In the genomic region with DNA sequence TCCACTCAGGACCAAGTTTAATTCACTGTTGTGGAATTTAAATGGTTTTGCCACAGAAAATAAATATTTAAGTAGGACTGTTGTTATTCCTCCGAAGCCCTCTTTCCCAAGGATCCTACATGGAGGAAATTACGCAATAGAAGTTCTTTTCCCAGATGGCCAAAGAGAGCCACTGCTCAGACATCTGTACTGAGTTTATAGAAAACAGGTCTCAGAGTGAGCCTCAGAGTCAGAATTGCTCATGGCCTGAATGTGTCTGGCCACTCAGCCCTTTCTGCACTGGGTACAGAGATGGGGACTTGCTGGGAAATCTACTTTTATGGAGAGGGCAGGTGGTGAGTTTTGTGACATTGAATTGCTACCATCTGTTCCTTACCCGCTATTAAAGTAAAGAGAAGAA, we compare ENCODE assay signal across 15 mouse cellular contexts.
DNase-seq lines count a peak whose midpoint lies in the region; ATAC-seq lines count a peak whose summit lies in the region.
"Had no signal": no experiment of that assay in that cellular context is flagged by ENCODE, and none has a peak within 500 bp of the region (broad histone marks: within the 10 kb centered on the region; RNA-seq: fewer than 3 reads in every experiment).

No protein-coding gene starts in this region.

- 68% methylated on average over 3 of the region's 3 CpGs for WGBS in lung, embryonic 16.5 days
- 93% methylated on average over 3 of the region's 3 CpGs for WGBS in forebrain, embryonic 14.5 days

- H3K9me3 ChIP-seq in lung, embryonic 16.5 days (ENCODE audit: control insufficient read depth, low read length), result no peaks in the 10 kb centered on the region
- H3K9me3 ChIP-seq in forebrain, embryonic 14.5 days (replicated peaks; ENCODE audit: control insufficient read depth, low read length), result no peaks in the 10 kb centered on the region
- H3K9me3 ChIP-seq: embryonic facial prominence, embryonic 13.5 days; midbrain, embryonic 15.5 days; stomach, embryonic 15.5 days had no signal

- no peaks in the 10 kb centered on the region for H3K36me3 ChIP-seq in lung, embryonic 16.5 days (ENCODE audit: control insufficient read depth, insufficient read depth, low read length)
- H3K36me3 ChIP-seq in forebrain, embryonic 14.5 days (ENCODE audit: control insufficient read depth, insufficient read depth, low read length), result no peaks in the 10 kb centered on the region
- H3K36me3 ChIP-seq: embryonic facial prominence, embryonic 13.5 days; midbrain, embryonic 15.5 days; stomach, embryonic 15.5 days had no signal

- H3K9ac ChIP-seq in lung, embryonic 16.5 days (ENCODE audit: low read length), result no peak overlapping the region
- H3K9ac ChIP-seq in forebrain, embryonic 14.5 days (ENCODE audit: low read length), result no peak overlapping the region
- H3K9ac ChIP-seq: embryonic facial prominence, embryonic 13.5 days; midbrain, embryonic 15.5 days; stomach, embryonic 15.5 days had no signal

- no peak overlapping the region for H3K4me2 ChIP-seq in lung, embryonic 16.5 days (ENCODE audit: low read depth, low read length)
- no peak overlapping the region for H3K4me2 ChIP-seq in forebrain, embryonic 14.5 days (ENCODE audit: low read length)
- H3K4me2 ChIP-seq: embryonic facial prominence, embryonic 13.5 days; midbrain, embryonic 15.5 days; stomach, embryonic 15.5 days had no signal

- no peaks in the 10 kb centered on the region for H3K27me3 ChIP-seq in lung, embryonic 16.5 days (ENCODE audit: control insufficient read depth, insufficient read depth, low read depth, low read length)
- no peaks in the 10 kb centered on the region for H3K27me3 ChIP-seq in forebrain, embryonic 14.5 days (replicated peaks; ENCODE audit: control insufficient read depth, insufficient read depth, low read length)
- H3K27me3 ChIP-seq: embryonic facial prominence, embryonic 13.5 days; midbrain, embryonic 15.5 days; stomach, embryonic 15.5 days had no signal

- H3K4me1 ChIP-seq in lung, embryonic 16.5 days (replicated peaks; ENCODE audit: control insufficient read depth, insufficient read depth, low read length), result 0 out of 2 replicates have a peak, but pooled peaks cover 2% of the 10 kb centered on the region
- no peaks in the 10 kb centered on the region for H3K4me1 ChIP-seq in forebrain, embryonic 14.5 days (ENCODE audit: control insufficient read depth, insufficient read depth, low read length)
- H3K4me1 ChIP-seq: embryonic facial prominence, embryonic 13.5 days; midbrain, embryonic 15.5 days; stomach, embryonic 15.5 days had no signal

- ATAC-seq in lung, embryonic 16.5 days (ENCODE audit: low read depth), result peak; percentile 49; the same call in 1 of the 2 replicates
- ATAC-seq in forebrain, embryonic 14.5 days, result no peak
- ATAC-seq: midbrain, embryonic 15.5 days had no signal

- peak; percentile 22 to 25 for DNase-seq in cerebellum, postnatal 25 days
- DNase-seq in cerebellum, postnatal 36 days, result no peak
- DNase-seq in lung, postnatal 14 days, result no peak
- peak; percentile 50 for DNase-seq in fibroblast of lung, adult 2 months (ENCODE audit: low read depth)
- DNase-seq in mesoderm, embryonic 11.5 days (ENCODE audit: low read depth, low spot score), result peak; percentile 8
- no peak for DNase-seq in adrenal gland, adult 18-20 months (ENCODE audit: low spot score in 2 of 2)
- no peak for DNase-seq in forebrain, embryonic 14.5 days (ENCODE audit: low spot score)
- DNase-seq: adrenal gland, postnatal 25 days; gastrocnemius, postnatal 36 days; right cerebral cortex, postnatal 14 days; thymus, adult 2 months had no signal

- H3K27ac ChIP-seq in lung, embryonic 16.5 days (ENCODE audit: low read length), result no peak overlapping the region
- H3K27ac ChIP-seq in forebrain, embryonic 14.5 days (ENCODE audit: low read depth, low read length), result no peak overlapping the region
- H3K27ac ChIP-seq: embryonic facial prominence, embryonic 13.5 days; midbrain, embryonic 15.5 days; stomach, embryonic 15.5 days had no signal

- H3K4me3 ChIP-seq in lung, embryonic 16.5 days (ENCODE audit: low read length), result no peak overlapping the region
- H3K4me3 ChIP-seq in forebrain, embryonic 14.5 days (ENCODE audit: low read depth, low read length), result no peak overlapping the region
- H3K4me3 ChIP-seq: embryonic facial prominence, embryonic 13.5 days; midbrain, embryonic 15.5 days; stomach, embryonic 15.5 days had no signal

Comparison
In these comparisons a context has a peak if more than half of its experiments do, and no peak if none do; other contexts are left out.
1. DNase-seq: peak in cerebellum, postnatal 25 days (2 of 2), fibroblast of lung, adult 2 months (single experiment) and mesoderm, embryonic 11.5 days (single experiment); none in cerebellum, postnatal 36 days (0 of 2), lung, postnatal 14 days (single experiment), adrenal gland, adult 18-20 months (0 of 2) and forebrain, embryonic 14.5 days (single experiment).